9 mouse cellular contexts compared by ENCODE assay signal in genomic region chr3:32428921-32429320, GRCm38 (mm10). TPM values are rescaled to one million over a fixed set of nuclear protein-coding genes. Genes with fewer than 3 reads are reported as not detected.
DNase-seq lines count a peak whose midpoint lies in the region; ATAC-seq and TF ChIP-seq lines count a peak whose summit lies in the region.
"Had no signal": no experiment of that assay in that cellular context is flagged by ENCODE, and none has a peak within 500 bp of the region (broad histone marks: within the 10 kb centered on the region; RNA-seq: fewer than 3 reads in every experiment).

No protein-coding gene starts in this region.

- no peak for DNase-seq in layer of hippocampus, adult 2 months (ENCODE audit: low spot score in 2 of 2)
- no peak for DNase-seq in layer of hippocampus, adult 9-10 months (ENCODE audit: low spot score)
- DNase-seq in brain, adult 2 months (ENCODE audit: low read depth, low spot score): peak; percentile 62
- peak; percentile 89 for DNase-seq in lung, embryonic 14.5 days
- DNase-seq in thymus, postnatal 14 days: no peak
- no peak for DNase-seq in layer of hippocampus, postnatal 10 days (ENCODE audit: low spot score in 2 of 2)
- DNase-seq: spleen, adult 18-20 months had no signal

- WGBS in heart, embryonic 11.5 days (ENCODE audit: insufficient replicate concordance): 29% methylated on average over 4 of the region's 4 CpGs
- 35% methylated on average over 4 of the region's 4 CpGs for WGBS in lung, embryonic 14.5 days

- TF ChIP-seq CTCF in layer of hippocampus, adult 2 months (conservative IDR thresholded peaks at IDR 0.05): no peak
- no peak for TF ChIP-seq CTCF in lung, embryonic 14.5 days (IDR thresholded peaks at IDR 0.05; ENCODE audit: low read depth)

- no peak overlapping the region for H3K4me2 ChIP-seq in heart, embryonic 11.5 days
- no peak overlapping the region for H3K4me2 ChIP-seq in lung, embryonic 14.5 days

- H3K27ac ChIP-seq in layer of hippocampus, adult 2 months: peak overlapping the region; percentile 20; the same call in 1 of the 2 replicates
- H3K27ac ChIP-seq in heart, embryonic 11.5 days (ENCODE audit: low read depth, low read length): peak overlapping the region; percentile 59
- no peak overlapping the region for H3K27ac ChIP-seq in lung, embryonic 14.5 days (ENCODE audit: low read depth)

- H3K27me3 ChIP-seq in heart, embryonic 11.5 days (ENCODE audit: control insufficient read depth, insufficient read depth, low read length): no peaks in the 10 kb centered on the region
- H3K27me3 ChIP-seq in lung, embryonic 14.5 days (ENCODE audit: insufficient read depth, low read length): no peaks in the 10 kb centered on the region

- H3K4me1 ChIP-seq in heart, embryonic 11.5 days (ENCODE audit: control insufficient read depth, insufficient read depth, low read length): peaks cover 14% of the 10 kb centered on the region; the same call in 1 of the 2 replicates
- H3K4me1 ChIP-seq in lung, embryonic 14.5 days (ENCODE audit: insufficient read depth): 0 out of 2 replicates have a peak, but pooled peaks cover 3% of the 10 kb centered on the region

- H3K36me3 ChIP-seq in heart, embryonic 11.5 days (ENCODE audit: control insufficient read depth, insufficient read depth, low read length): no peaks in the 10 kb centered on the region
- H3K36me3 ChIP-seq in lung, embryonic 14.5 days (ENCODE audit: insufficient read depth): no peaks in the 10 kb centered on the region

- no peaks in the 10 kb centered on the region for H3K9me3 ChIP-seq in heart, embryonic 11.5 days (replicated peaks; ENCODE audit: control insufficient read depth, low read length)
- H3K9me3 ChIP-seq in lung, embryonic 14.5 days (ENCODE audit: low read depth, low read length): no peaks in the 10 kb centered on the region

- H3K9ac ChIP-seq in heart, embryonic 11.5 days (ENCODE audit: low read depth, low read length): no peak overlapping the region
- H3K9ac ChIP-seq in lung, embryonic 14.5 days: no peak overlapping the region

- no peak overlapping the region for H3K4me3 ChIP-seq in layer of hippocampus, adult 2 months
- H3K4me3 ChIP-seq in heart, embryonic 11.5 days (ENCODE audit: low read depth, low read length): no peak overlapping the region
- no peak overlapping the region for H3K4me3 ChIP-seq in lung, embryonic 14.5 days (ENCODE audit: low read depth, low read length)

- peak; percentile 49; the same call in 1 of the 2 replicates for ATAC-seq in heart, embryonic 11.5 days (replicated peaks; ENCODE audit: insufficient number of reproducible peaks, low FRiP score, low TSS enrichment)
- peak; percentile 82; the same call in 1 of the 2 replicates for ATAC-seq in lung, embryonic 14.5 days (ENCODE audit: insufficient read depth)
- no peak for ATAC-seq in erythroblast, adult 5-6 weeks (replicated peaks; ENCODE audit: low FRiP score, poor library complexity, severe bottlenecking)

RNA-seq across cellular contexts. Expression of gene Pik3ca, which starts 31.4 kb away (rescaled TPM):
- total RNA-seq in layer of hippocampus, adult 2 months (2021): 10 to 100 TPM; 47.8 to 51.9 TPM
- polyA plus RNA-seq in heart, embryonic 11.5 days (2014; fragmentation: Nextera tagmentation; extraction: Ambion mirVana): 10.1 and 12.0 TPM in 2 replicates
- polyA plus RNA-seq in lung, embryonic 14.5 days (2014; fragmentation: Nextera tagmentation; extraction: Ambion mirVana): 17.3 and 17.6 TPM in 2 replicates
- 10 to 100 TPM; 42.0 to 46.3 TPM for total RNA-seq in layer of hippocampus, postnatal 10 days (2021)
- 13.4 and 18.1 TPM in 2 replicates for total RNA-seq in erythroblast, adult 5-6 weeks (2015; ENCODE audit: low replicate concordance)
- 19.8 and 34.8 TPM in 2 replicates for total RNA-seq in erythroblast, adult 5-6 weeks (2017; ENCODE audit: low replicate concordance)

Comparison
In these comparisons a context has a peak if more than half of its experiments do, and no peak if none do; other contexts are left out.
1. DNase-seq: peak in brain, adult 2 months (single experiment) and lung, embryonic 14.5 days (single experiment); none in layer of hippocampus, adult 2 months (0 of 2), layer of hippocampus, adult 9-10 months (single experiment), thymus, postnatal 14 days (single experiment) and layer of hippocampus, postnatal 10 days (0 of 2).